Mouse (Mus musculus): ENCODE results near the gene F5.

- no peak for TF ChIP-seq CTCF (IDR thresholded peaks at IDR 0.05; ENCODE audit: extremely low read depth, insufficient read depth, insufficient read length, insufficient replicate concordance)
- TF ChIP-seq POLR2A (IDR thresholded peaks at IDR 0.05; ENCODE audit: low read depth, low read length) = no peak
Measured at GRCm38 (mm10) chr1:164117869-164118268, 33.8 kb upstream of the F5 start.
